Mouse (Mus musculus): ENCODE measurements around the gene Ubn2. TPM values are rescaled to one million over a fixed set of nuclear protein-coding genes. Genes with fewer than 3 reads are reported as not detected.

Gene Ubn2
- polyA plus RNA-seq, 1 experiment from 2014 or later, result 27.3 TPM

DNA sequence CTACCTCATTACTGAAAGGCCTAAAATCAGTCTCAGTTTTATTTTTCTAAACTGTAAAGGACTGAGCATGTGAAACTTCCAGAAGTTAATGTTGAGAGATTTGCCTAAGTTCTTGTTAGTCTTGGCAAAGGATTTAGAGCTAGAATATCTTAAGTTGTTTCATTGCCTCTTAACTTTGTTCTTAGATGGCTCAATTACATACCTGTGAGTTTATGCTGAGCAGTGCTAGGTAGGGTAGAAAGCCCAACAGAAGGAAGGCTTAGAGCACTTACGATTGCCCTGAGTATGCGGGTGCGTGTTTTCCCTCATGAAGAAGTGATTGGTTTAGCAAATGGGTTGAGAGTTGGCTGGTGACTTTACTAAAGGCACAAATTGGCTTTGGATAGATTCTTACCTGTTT lies 24.3 kb downstream of the Ubn2 start:
- Histone ChIP-seq H3K4me3 (replicated peaks; ENCODE audit: low read depth, low read length) (no peak overlapping the region), H3K4me1 (ENCODE audit: control insufficient read depth, insufficient read depth, low read length) (no peaks in the 10 kb centered on the region), H3K9ac (replicated peaks; ENCODE audit: low read length) (no peak overlapping the region), H3K27ac (replicated peaks; ENCODE audit: low read depth, low read length) (no peak overlapping the region), H3K36me3 (ENCODE audit: control insufficient read depth, insufficient read depth, low read length) (peaks cover 63% of the 10 kb centered on the region), H3K27me3 (ENCODE audit: control insufficient read depth, insufficient read depth, low read length) (no peaks in the 10 kb centered on the region), H3K9me3 (ENCODE audit: control insufficient read depth, low read length) (no peaks in the 10 kb centered on the region), H3K4me2 (ENCODE audit: low read length) (no peak overlapping the region)
- DNase-seq (no peak), ATAC-seq (ENCODE audit: low FRiP score, low TSS enrichment) (no peak)
- WGBS, result over 99% methylated on average over 3 of the region's 3 CpGs

DNA sequence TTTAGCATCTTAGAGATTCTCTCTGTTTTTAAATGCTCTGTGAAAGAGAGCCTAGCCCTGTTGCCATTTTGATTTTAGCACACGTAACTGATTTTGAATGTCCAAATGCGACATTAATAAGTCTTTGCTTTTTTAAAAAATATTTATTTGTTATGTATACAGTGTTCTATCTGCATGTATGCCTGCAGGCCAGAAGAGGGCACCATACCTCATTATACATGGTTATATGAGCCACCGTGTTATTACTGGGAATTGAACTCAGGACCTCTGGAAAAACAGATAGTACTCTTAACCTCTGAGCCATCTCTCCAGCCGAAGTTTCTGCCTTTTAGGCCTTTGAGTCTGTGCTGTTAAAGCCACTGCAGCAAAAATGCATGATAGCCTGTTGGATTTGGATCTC lies 35.8 kb downstream of the Ubn2 start:
- WGBS, result 88% methylated on average over 4 of the region's 4 CpGs
- Histone ChIP-seq H3K4me1 (ENCODE audit: control insufficient read depth, insufficient read depth, low read length) (no peaks in the 10 kb centered on the region), H3K36me3 (ENCODE audit: control insufficient read depth, insufficient read depth, low read length) (peaks cover 51% of the 10 kb centered on the region), H3K27ac (replicated peaks; ENCODE audit: low read depth, low read length) (no peak overlapping the region), H3K4me3 (replicated peaks; ENCODE audit: low read depth, low read length) (no peak overlapping the region), H3K4me2 (ENCODE audit: low read length) (no peak overlapping the region), H3K9me3 (ENCODE audit: control insufficient read depth, low read length) (no peaks in the 10 kb centered on the region), H3K9ac (replicated peaks; ENCODE audit: low read length) (no peak overlapping the region), H3K27me3 (ENCODE audit: control insufficient read depth, insufficient read depth, low read length) (no peaks in the 10 kb centered on the region)
- DNase-seq, result no peak
- ATAC-seq (ENCODE audit: low FRiP score, low TSS enrichment), result no peak

DNA sequence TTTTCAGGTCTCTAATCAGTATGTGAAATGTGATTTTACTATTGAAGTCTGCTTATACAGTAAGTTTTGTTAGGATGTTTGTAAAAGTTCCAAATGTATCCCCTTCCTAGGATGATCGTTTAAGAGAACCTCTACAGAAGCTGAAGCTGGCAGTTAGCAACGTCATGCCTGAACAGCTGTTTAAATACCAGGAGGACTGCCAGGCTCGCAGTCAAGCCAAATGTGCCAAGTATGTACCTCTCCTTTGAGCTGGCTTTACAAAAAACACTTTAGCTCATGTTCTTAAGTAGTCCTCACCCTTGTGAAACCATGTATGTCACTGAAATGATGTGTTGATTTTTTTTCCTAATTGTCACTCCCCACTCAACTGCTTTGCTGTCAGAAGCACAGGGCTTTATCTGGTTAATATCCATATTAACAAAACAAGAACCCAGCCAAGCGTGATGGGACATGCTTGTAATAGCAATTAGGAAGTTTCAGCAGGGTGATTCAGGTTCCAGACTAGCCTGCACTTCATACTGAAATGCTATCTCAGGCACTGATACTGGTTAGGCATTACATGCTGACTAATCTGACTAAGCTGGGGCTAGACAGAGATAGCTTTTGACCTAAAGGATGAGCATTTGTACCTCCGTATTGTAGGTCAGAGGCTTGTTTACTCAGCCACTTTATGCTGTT lies 48.1 kb downstream of the Ubn2 start:
- ATAC-seq (ENCODE audit: low FRiP score, low TSS enrichment) (no peak), DNase-seq (peak; percentile 16)
- 62% methylated on average over 5 of the region's 5 CpGs for WGBS
- H3K36me3 ChIP-seq (ENCODE audit: control insufficient read depth, insufficient read depth, low read length), result peaks cover 76% of the 10 kb centered on the region
- H3K4me3 ChIP-seq (replicated peaks; ENCODE audit: low read depth, low read length), result no peak overlapping the region
- H3K9ac ChIP-seq (replicated peaks; ENCODE audit: low read length), result no peak overlapping the region
- H3K27me3 ChIP-seq (ENCODE audit: control insufficient read depth, insufficient read depth, low read length), result no peaks in the 10 kb centered on the region
- H3K9me3 ChIP-seq (ENCODE audit: control insufficient read depth, low read length), result no peaks in the 10 kb centered on the region
- no peak overlapping the region for H3K4me2 ChIP-seq (ENCODE audit: low read length)
- no peaks in the 10 kb centered on the region for H3K4me1 ChIP-seq (ENCODE audit: control insufficient read depth, insufficient read depth, low read length)
- H3K27ac ChIP-seq (replicated peaks; ENCODE audit: low read depth, low read length), result no peak overlapping the region

DNA sequence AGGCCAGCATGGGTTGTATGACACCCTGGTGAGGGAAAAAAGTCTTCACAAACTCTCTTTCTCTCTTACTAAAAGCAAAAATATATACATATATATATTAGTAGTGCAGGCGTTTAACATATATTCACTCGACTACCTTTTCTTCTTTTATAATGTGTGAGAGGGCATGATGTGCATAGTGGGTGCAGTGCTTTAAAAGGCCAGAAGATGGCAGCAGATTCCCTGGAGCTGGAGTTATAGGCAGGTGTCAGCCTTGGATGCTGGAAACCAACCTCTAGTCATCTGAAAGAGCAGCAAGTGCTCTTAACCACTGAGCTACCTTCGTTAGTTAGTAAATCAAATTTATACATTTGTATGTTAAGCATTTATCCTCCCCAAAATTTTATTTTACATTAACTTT lies 58.8 kb downstream of the Ubn2 start:
- no peaks in the 10 kb centered on the region for H3K27me3 ChIP-seq (ENCODE audit: control insufficient read depth, insufficient read depth, low read length)
- H3K27ac ChIP-seq (replicated peaks; ENCODE audit: low read depth, low read length), result no peak overlapping the region
- no peaks in the 10 kb centered on the region for H3K4me1 ChIP-seq (ENCODE audit: control insufficient read depth, insufficient read depth, low read length)
- H3K4me2 ChIP-seq (ENCODE audit: low read length), result no peak overlapping the region
- WGBS, result 88% methylated on average over 3 of the region's 3 CpGs
- ATAC-seq (ENCODE audit: low FRiP score, low TSS enrichment), result no peak
- no peaks in the 10 kb centered on the region for H3K9me3 ChIP-seq (ENCODE audit: control insufficient read depth, low read length)
- H3K36me3 ChIP-seq (ENCODE audit: control insufficient read depth, insufficient read depth, low read length), result peaks cover 61% of the 10 kb centered on the region
- no peak overlapping the region for H3K4me3 ChIP-seq (replicated peaks; ENCODE audit: low read depth, low read length)
- no peak overlapping the region for H3K9ac ChIP-seq (replicated peaks; ENCODE audit: low read length)
- DNase-seq, result peak; percentile 61

DNA sequence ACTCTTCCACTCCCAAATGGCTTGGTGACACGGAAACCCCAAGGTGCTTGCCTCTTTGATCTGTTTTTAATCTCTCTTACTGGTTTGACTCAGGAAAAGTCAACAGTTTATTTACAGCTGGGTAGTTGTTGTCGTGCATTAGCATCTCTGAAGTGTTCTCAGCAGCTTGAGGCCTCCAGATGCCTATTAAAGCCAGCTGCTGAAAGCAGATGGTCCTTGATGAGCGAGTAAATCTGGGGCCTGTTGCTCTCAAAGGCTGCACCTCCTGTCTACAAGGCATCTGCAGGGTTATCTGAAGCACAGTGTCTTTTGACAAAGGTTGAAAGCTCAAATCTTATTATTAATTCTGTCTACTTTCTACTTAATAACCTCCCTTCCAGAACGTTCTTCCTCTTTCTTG lies 61.9 kb downstream of the Ubn2 start:
- no peak for ATAC-seq (ENCODE audit: low FRiP score, low TSS enrichment)
- WGBS, result 76% methylated on average over 4 of the region's 4 CpGs
- Histone ChIP-seq H3K9me3 (ENCODE audit: control insufficient read depth, low read length) (no peaks in the 10 kb centered on the region), H3K9ac (replicated peaks; ENCODE audit: low read length) (no peak overlapping the region), H3K27me3 (ENCODE audit: control insufficient read depth, insufficient read depth, low read length) (no peaks in the 10 kb centered on the region), H3K27ac (replicated peaks; ENCODE audit: low read depth, low read length) (no peak overlapping the region), H3K4me1 (ENCODE audit: control insufficient read depth, insufficient read depth, low read length) (no peaks in the 10 kb centered on the region), H3K36me3 (ENCODE audit: control insufficient read depth, insufficient read depth, low read length) (peaks cover 62% of the 10 kb centered on the region), H3K4me2 (ENCODE audit: low read length) (no peak overlapping the region), H3K4me3 (replicated peaks; ENCODE audit: low read depth, low read length) (no peak overlapping the region)
- DNase-seq, result no peak

DNA sequence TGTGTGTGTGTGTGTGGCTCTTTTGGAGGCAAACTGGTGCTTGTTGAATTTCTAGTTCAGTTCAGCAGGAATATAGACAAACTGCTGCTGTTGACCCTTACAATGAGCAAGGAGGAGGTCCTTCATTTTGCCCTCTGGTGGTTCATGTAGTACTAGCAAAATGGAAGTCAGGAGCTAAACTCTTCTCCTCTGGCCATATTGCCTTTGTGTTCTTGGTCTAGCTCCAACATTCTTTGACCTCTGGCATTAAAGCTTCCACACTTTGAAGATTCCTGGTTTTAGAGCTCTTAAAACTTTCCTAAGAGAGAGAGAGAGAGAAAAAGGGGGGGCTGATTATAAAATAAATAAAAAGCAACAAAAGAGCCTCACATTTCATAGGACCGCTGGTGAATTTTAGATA lies 78.3 kb downstream of the Ubn2 start:
- Histone ChIP-seq H3K36me3 (ENCODE audit: control insufficient read depth, insufficient read depth, low read length) (peaks cover 7% of the 10 kb centered on the region; the same call in 1 of the 2 replicates), H3K9me3 (ENCODE audit: control insufficient read depth, low read length) (no peaks in the 10 kb centered on the region), H3K4me1 (ENCODE audit: control insufficient read depth, insufficient read depth, low read length) (no peaks in the 10 kb centered on the region), H3K4me3 (replicated peaks; ENCODE audit: low read depth, low read length) (no peak overlapping the region), H3K4me2 (ENCODE audit: low read length) (no peak overlapping the region), H3K9ac (replicated peaks; ENCODE audit: low read length) (no peak overlapping the region), H3K27me3 (ENCODE audit: control insufficient read depth, insufficient read depth, low read length) (no peaks in the 10 kb centered on the region), H3K27ac (replicated peaks; ENCODE audit: low read depth, low read length) (no peak overlapping the region)
- ATAC-seq (ENCODE audit: low FRiP score, low TSS enrichment), result no peak
- 100% methylated on average over 1 of the region's 1 CpGs for WGBS
- DNase-seq, result no peak

DNA sequence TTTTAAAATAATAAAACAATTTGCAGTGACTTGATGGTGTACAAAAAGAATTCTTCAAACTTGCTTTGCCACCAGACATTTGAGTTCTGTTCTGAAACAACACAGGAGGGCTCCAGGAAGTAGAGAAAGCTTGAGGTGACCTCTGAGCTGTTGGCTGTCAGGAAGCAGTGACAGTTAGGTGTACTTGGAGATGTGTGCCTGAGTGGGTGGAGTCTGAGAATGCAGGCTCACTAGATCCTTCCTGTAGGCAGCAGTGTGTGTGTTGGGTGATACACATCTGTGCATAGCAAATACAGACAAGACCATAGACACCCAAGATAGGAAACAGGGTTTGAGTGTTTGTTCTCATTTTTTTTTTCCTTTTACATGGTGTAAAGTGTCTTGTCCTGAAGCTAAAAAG lies 79.1 kb downstream of the Ubn2 start:
- Histone ChIP-seq H3K4me3 (replicated peaks; ENCODE audit: low read depth, low read length) (no peak overlapping the region), H3K9me3 (ENCODE audit: control insufficient read depth, low read length) (no peaks in the 10 kb centered on the region), H3K9ac (replicated peaks; ENCODE audit: low read length) (no peak overlapping the region), H3K27me3 (ENCODE audit: control insufficient read depth, insufficient read depth, low read length) (no peaks in the 10 kb centered on the region), H3K4me2 (ENCODE audit: low read length) (no peak overlapping the region), H3K27ac (replicated peaks; ENCODE audit: low read depth, low read length) (no peak overlapping the region), H3K4me1 (ENCODE audit: control insufficient read depth, insufficient read depth, low read length) (no peaks in the 10 kb centered on the region), H3K36me3 (ENCODE audit: control insufficient read depth, insufficient read depth, low read length) (peaks cover 7% of the 10 kb centered on the region; the same call in 1 of the 2 replicates)
- no peak for ATAC-seq (ENCODE audit: low FRiP score, low TSS enrichment)
- DNase-seq, result no peak

DNA sequence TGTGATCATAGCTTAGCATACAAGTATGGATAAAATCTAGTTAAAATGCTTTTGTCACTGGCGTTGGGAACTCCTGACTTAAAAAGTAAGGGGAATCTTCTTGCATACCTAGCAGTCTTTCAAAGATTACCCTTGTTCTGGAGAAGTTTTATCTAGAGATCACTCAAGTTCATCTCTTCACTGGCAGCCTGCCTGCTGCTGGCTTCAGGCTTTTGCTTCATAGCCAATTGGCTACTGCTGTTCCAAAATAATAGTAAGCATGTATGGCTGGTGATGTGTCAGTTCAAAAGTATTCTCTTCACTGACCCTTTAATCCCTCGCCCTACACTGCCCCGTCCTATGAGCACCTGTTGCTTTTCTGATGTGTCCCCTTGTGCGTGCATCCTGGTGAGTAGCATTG lies 81.5 kb downstream of the Ubn2 start:
- 95% methylated on average over 4 of the region's 4 CpGs for WGBS
- DNase-seq, result no peak
- no peak overlapping the region for H3K27ac ChIP-seq (replicated peaks; ENCODE audit: low read depth, low read length)

DNA sequence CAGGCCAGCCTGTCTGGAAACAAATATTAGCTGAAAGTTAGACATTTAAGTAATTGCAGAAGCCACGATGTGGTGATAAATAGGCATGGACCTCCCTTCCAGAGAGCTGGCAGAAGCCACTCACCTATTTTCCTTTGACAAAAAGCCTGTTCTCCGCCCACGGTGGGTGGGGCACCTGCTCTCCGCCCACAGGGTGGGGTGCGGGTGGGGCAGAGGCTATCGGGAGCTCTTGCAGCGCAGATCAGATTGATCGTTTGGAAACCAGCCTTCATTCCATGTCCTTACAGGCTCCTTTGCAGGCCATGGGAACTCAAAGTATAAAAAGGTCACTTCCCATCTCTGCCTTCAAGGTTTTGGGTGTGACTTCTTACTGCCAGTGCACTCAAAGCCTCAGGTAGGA lies 90.1 kb downstream of the Ubn2 start:
- Histone ChIP-seq H3K4me1 (ENCODE audit: control insufficient read depth, insufficient read depth, low read length) (no peaks in the 10 kb centered on the region), H3K4me2 (ENCODE audit: low read length) (no peak overlapping the region), H3K9me3 (ENCODE audit: control insufficient read depth, low read length) (no peaks in the 10 kb centered on the region), H3K4me3 (replicated peaks; ENCODE audit: low read depth, low read length) (no peak overlapping the region), H3K27me3 (ENCODE audit: control insufficient read depth, insufficient read depth, low read length) (no peaks in the 10 kb centered on the region), H3K27ac (replicated peaks; ENCODE audit: low read depth, low read length) (no peak overlapping the region), H3K9ac (replicated peaks; ENCODE audit: low read length) (no peak overlapping the region), H3K36me3 (ENCODE audit: control insufficient read depth, insufficient read depth, low read length) (no peaks in the 10 kb centered on the region)
- 26% methylated on average over 8 of the region's 8 CpGs for WGBS
- DNase-seq (no peak), ATAC-seq (ENCODE audit: low FRiP score, low TSS enrichment) (no peak)

More for the DNA sequence above, 81.5 kb downstream of the Ubn2 start:
- ATAC-seq (ENCODE audit: low FRiP score, low TSS enrichment), result no peak
- Histone ChIP-seq H3K36me3 (ENCODE audit: control insufficient read depth, insufficient read depth, low read length) (0 out of 2 replicates have a peak, but pooled peaks cover 4% of the 10 kb centered on the region), H3K4me2 (ENCODE audit: low read length) (no peak overlapping the region), H3K27me3 (ENCODE audit: control insufficient read depth, insufficient read depth, low read length) (no peaks in the 10 kb centered on the region), H3K4me3 (replicated peaks; ENCODE audit: low read depth, low read length) (no peak overlapping the region), H3K4me1 (ENCODE audit: control insufficient read depth, insufficient read depth, low read length) (no peaks in the 10 kb centered on the region), H3K9me3 (ENCODE audit: control insufficient read depth, low read length) (no peaks in the 10 kb centered on the region), H3K9ac (replicated peaks; ENCODE audit: low read length) (no peak overlapping the region)

Data from midbrain, embryonic 14.5 days (tissue).